Mouse (Mus musculus) forebrain, embryonic 16.5 days (tissue): ENCODE data around the gene Meis3. TPM values are rescaled to one million over a fixed set of nuclear protein-coding genes. Genes with fewer than 3 reads are reported as not detected.

Experiments
- ATAC-seq: fragments of 200-750 bp; cut with Nextera tagmentation; 2 replicates; pipeline ENCODE4 v1.8.0; 2017; ENCODE audit warnings: mild to moderate bottlenecking, moderate library complexity
- H3K27ac ChIP-seq: fragments of 300-500 bp; sonication (generic); 2 replicates; pipeline ENCODE4 v1.5.1; 2014; ENCODE audit warnings: low read length, control low read depth
- H3K27me3 ChIP-seq: fragments of 300-500 bp; sonication (generic); replicated peaks from 2 replicates; pipeline ENCODE4 v1.6.1; 2014; ENCODE audit warnings: low read length; ENCODE audit not compliant: control insufficient read depth, insufficient read depth
- H3K36me3 ChIP-seq: fragments of 300-500 bp; sonication (generic); 2 replicates; pipeline ENCODE4 v1.6.1; 2014; ENCODE audit not compliant: control insufficient read depth, insufficient read depth
- H3K4me1 ChIP-seq: fragments of 300-500 bp; sonication (generic); replicated peaks from 2 replicates; pipeline ENCODE4 v1.6.1; 2014; ENCODE audit warnings: low read length; ENCODE audit not compliant: control insufficient read depth, insufficient read depth
- H3K4me2 ChIP-seq: fragments of 300-500 bp; sonication (generic); 2 replicates; pipeline ENCODE4 v1.6.1; 2014; ENCODE audit warnings: mild to moderate bottlenecking, low read length, control low read depth
- H3K4me3 ChIP-seq: fragments of 300-500 bp; sonication (generic); replicated peaks from 2 replicates; pipeline ENCODE4 v1.5.1; 2014; ENCODE audit warnings: mild to moderate bottlenecking, low read length, control low read depth
- H3K9ac ChIP-seq: fragments of 300-500 bp; sonication (generic); replicated peaks from 2 replicates; pipeline ENCODE4 v1.6.1; 2014; ENCODE audit warnings: low read depth, low read length, control low read depth
- H3K9me3 ChIP-seq: fragments of 300-500 bp; sonication (generic); 2 replicates; pipeline ENCODE4 v1.6.1; 2016; ENCODE audit warnings: low read length; ENCODE audit not compliant: control insufficient read depth
- WGBS: fragments of 180-500 bp; shearing (Covaris S2); extraction: QIAGEN DNeasy Blood & Tissue Kit; methylation state at CpG from one replicate; pipeline ENCODE4 v1.1.7; 2014; 5-methylcytosine and 5-hydroxymethylcytosine counted together
- polyA plus RNA-seq: library from polyadenylated mRNA; unstranded; fragments of >200 nt; fragmentation: Nextera tagmentation; extraction: Ambion mirVana; gene quantifications from 2 replicates; pipeline ENCODE4 v1.2.1, GENCODE M21; 2015

Gene Meis3
- polyA plus RNA-seq: 99.6 and 118 TPM in 2 replicates

GRCm38 (mm10) chr7:16174597-16175541, at the start of gene Meis3:
Meis3 (plus strand) TSS chr7:16175090.
- under 1% methylated on average over 40 of the region's 42 CpGs for WGBS
- peak; percentile 91 for ATAC-seq
- Histone ChIP-seq H3K4me1 (peaks cover 27% of the 10 kb centered on the region), H3K9me3 (no peaks in the 10 kb centered on the region), H3K27ac (peak within 1 kb of the TSS; percentile 65), H3K4me3 (peak within 1 kb of the TSS; percentile 82), H3K9ac (peak within 1 kb of the TSS; percentile 88), H3K36me3 (peaks cover 15% of the 10 kb centered on the region), H3K4me2 (peak within 1 kb of the TSS; percentile 58), H3K27me3 (no peaks in the 10 kb centered on the region)

GRCm38 (mm10) chr7:16125829-16126228, 49.1 kb upstream of the Meis3 start:
- no peaks in the 10 kb centered on the region for H3K9me3 ChIP-seq
- ATAC-seq: no peak
- H3K4me3 ChIP-seq: no peak overlapping the region
- no peak overlapping the region for H3K9ac ChIP-seq
- H3K4me1 ChIP-seq: peaks cover 17% of the 10 kb centered on the region
- H3K4me2 ChIP-seq: no peak overlapping the region
- 83% methylated on average over 9 of the region's 9 CpGs for WGBS
- H3K27me3 ChIP-seq: no peaks in the 10 kb centered on the region
- no peaks in the 10 kb centered on the region for H3K36me3 ChIP-seq
- H3K27ac ChIP-seq: no peak overlapping the region

- Histone ChIP-seq H3K9ac (no peak overlapping the region), H3K4me2 (no peak overlapping the region), H3K27me3 (no peaks in the 10 kb centered on the region), H3K9me3 (no peaks in the 10 kb centered on the region), H3K4me1 (peaks cover 41% of the 10 kb centered on the region), H3K27ac (no peak overlapping the region), H3K4me3 (no peak overlapping the region), H3K36me3 (no peaks in the 10 kb centered on the region)
- 62% methylated on average over 6 of the region's 6 CpGs for WGBS
- no peak for ATAC-seq
Measured at GRCm38 (mm10) chr7:16128344-16128743, 46.5 kb upstream of the Meis3 start.

GRCm38 (mm10) chr7:16128899-16129298, 46.0 kb upstream of the Meis3 start:
- ATAC-seq: no peak
- H3K27ac ChIP-seq: no peak overlapping the region
- WGBS: 60% methylated on average over 5 of the region's 5 CpGs
- no peaks in the 10 kb centered on the region for H3K36me3 ChIP-seq
- peak overlapping the region; percentile 80; the same call in 1 of the 2 replicates for H3K9ac ChIP-seq
- H3K27me3 ChIP-seq: no peaks in the 10 kb centered on the region
- H3K4me2 ChIP-seq: peak overlapping the region; percentile 69
- H3K9me3 ChIP-seq: no peaks in the 10 kb centered on the region
- peaks cover 47% of the 10 kb centered on the region for H3K4me1 ChIP-seq
- H3K4me3 ChIP-seq: peak overlapping the region; percentile 67

GRCm38 (mm10) chr7:16129421-16129845, 45.5 kb upstream of the Meis3 start, which contains the start of gene Slc8a2:
Slc8a2 (plus strand) TSS chr7:16129826.
- Histone ChIP-seq H3K36me3 (no peaks in the 10 kb centered on the region), H3K27ac (peak within 1 kb of the TSS; percentile 73), H3K27me3 (no peaks in the 10 kb centered on the region), H3K9me3 (no peaks in the 10 kb centered on the region), H3K4me2 (peak within 1 kb of the TSS; percentile 69), H3K4me3 (peak within 1 kb of the TSS; percentile 67), H3K4me1 (peaks cover 52% of the 10 kb centered on the region), H3K9ac (peak within 1 kb of the TSS; percentile 80)
- ATAC-seq: peak; percentile 83
- under 1% methylated on average over 12 of the region's 12 CpGs for WGBS

GRCm38 (mm10) chr7:16129846-16130691, 44.8 kb upstream of the Meis3 start:
- H3K9ac ChIP-seq: peak overlapping the region; percentile 80
- H3K27me3 ChIP-seq: no peaks in the 10 kb centered on the region
- peak overlapping the region; percentile 69 for H3K4me2 ChIP-seq
- H3K36me3 ChIP-seq: no peaks in the 10 kb centered on the region
- ATAC-seq: peak; percentile 80
- peak overlapping the region; percentile 73 for H3K27ac ChIP-seq
- peak overlapping the region; percentile 67 for H3K4me3 ChIP-seq
- peaks cover 58% of the 10 kb centered on the region for H3K4me1 ChIP-seq
- no peaks in the 10 kb centered on the region for H3K9me3 ChIP-seq
- 1% methylated on average over 36 of the region's 38 CpGs for WGBS

- H3K4me1 ChIP-seq: peaks cover 67% of the 10 kb centered on the region
- H3K4me2 ChIP-seq: peak overlapping the region; percentile 69
- H3K36me3 ChIP-seq: no peaks in the 10 kb centered on the region
- ATAC-seq: no peak
- no peaks in the 10 kb centered on the region for H3K9me3 ChIP-seq
- H3K27me3 ChIP-seq: no peaks in the 10 kb centered on the region
- peak overlapping the region; percentile 80 for H3K9ac ChIP-seq
- H3K4me3 ChIP-seq: peak overlapping the region; percentile 67
- H3K27ac ChIP-seq: peak overlapping the region; percentile 73; the same call in 1 of the 2 replicates
- 32% methylated on average over 13 of the region's 13 CpGs for WGBS
Measured at GRCm38 (mm10) chr7:16130956-16131634, 43.8 kb upstream of the Meis3 start.

- Histone ChIP-seq H3K9me3 (no peaks in the 10 kb centered on the region), H3K4me3 (no peak overlapping the region; the same call in 1 of the 2 replicates), H3K4me1 (peaks cover 68% of the 10 kb centered on the region), H3K27ac (no peak overlapping the region), H3K27me3 (no peaks in the 10 kb centered on the region), H3K9ac (no peak overlapping the region), H3K4me2 (peak overlapping the region; percentile 69), H3K36me3 (no peaks in the 10 kb centered on the region)
- 5% methylated on average over 7 of the region's 7 CpGs for WGBS
- no peak for ATAC-seq
Measured at GRCm38 (mm10) chr7:16132161-16132581, 42.7 kb upstream of the Meis3 start.
